Mouse (Mus musculus) ES-E14 (cell line): ENCODE measurements around the gene Carmil1.

ENCODE experiments used
- CHD2 ChIP-seq: IDR thresholded peaks from 2 replicates; pipeline ENCODE4 v1.6.1; 2014; ENCODE audit warnings: mild to moderate bottlenecking, low read depth, low read length, inconsistent platforms
- HCFC1 ChIP-seq: IDR thresholded peaks from 2 replicates; pipeline ENCODE4 v1.6.1; 2012; ENCODE audit warnings: low read length, inconsistent platforms, borderline replicate concordance; ENCODE audit not compliant: insufficient read depth
- MAFK ChIP-seq: IDR thresholded peaks from 2 replicates; pipeline ENCODE4 v1.6.1; 2014; ENCODE audit warnings: mild to moderate bottlenecking, low read depth, low read length, inconsistent platforms; ENCODE audit not compliant: insufficient read depth
- ZC3H11A ChIP-seq: IDR thresholded peaks from 2 replicates; pipeline ENCODE4 v1.6.1; 2012; ENCODE audit warnings: low read depth, mild to moderate bottlenecking, inconsistent platforms, low read length, borderline replicate concordance
- ZNF384 ChIP-seq: IDR thresholded peaks from 2 replicates; pipeline ENCODE4 v1.6.1; 2012; ENCODE audit warnings: low read depth, low read length, inconsistent platforms

- no peak for TF ChIP-seq ZNF384
- no peak for TF ChIP-seq HCFC1
- TF ChIP-seq MAFK, result no peak
- no peak for TF ChIP-seq ZC3H11A
- no peak for TF ChIP-seq CHD2
Measured at GRCm38 (mm10) chr13:24206097-24206496, 74.5 kb downstream of the Carmil1 start.
